Mouse (Mus musculus) thymus, adult 2 months (tissue): Measurements from ENCODE around the gene Ccnl1. TPM values are rescaled to one million over a fixed set of nuclear protein-coding genes. Genes with fewer than 3 reads are reported as not detected.

Experiments used
- DNase-seq: peaks from one replicate; pipeline ENCODE4 v3.0.0; 2021
- H3K27ac ChIP-seq: fragments of 200-500 bp; 2 replicates; pipeline ENCODE4 v1.5.1; 2012; ENCODE audit warnings: low read length, control low read depth; ENCODE audit not compliant: control insufficient read depth, insufficient read depth
- H3K27me3 ChIP-seq: fragments of 200-500 bp; 2 replicates; pipeline ENCODE4 v1.6.1; 2012; ENCODE audit warnings: mild to moderate bottlenecking, low read length, moderate library complexity, mixed read lengths; ENCODE audit not compliant: control insufficient read depth, insufficient read depth
- H3K36me3 ChIP-seq: fragments of 200-500 bp; 2 replicates; pipeline ENCODE4 v1.6.1; 2012; ENCODE audit warnings: mild to moderate bottlenecking, low read length, moderate library complexity; ENCODE audit not compliant: control insufficient read depth, insufficient read depth
- H3K4me1 ChIP-seq: fragments of 200-500 bp; replicated peaks from 2 replicates; pipeline ENCODE4 v1.6.1; 2012; ENCODE audit warnings: low read length; ENCODE audit not compliant: control insufficient read depth, insufficient read depth
- H3K4me3 ChIP-seq: fragments of 200-500 bp; 2 replicates; pipeline ENCODE4 v1.5.1; 2012; ENCODE audit warnings: mild to moderate bottlenecking, low read length, control low read depth, moderate library complexity; ENCODE audit not compliant: control insufficient read depth, insufficient read depth
- CTCF ChIP-seq: fragments of 200-500 bp; IDR thresholded peaks from 2 replicates; pipeline ENCODE4 v1.5.1; 2012; ENCODE audit warnings: mild to moderate bottlenecking, control low read depth, low read length, moderate library complexity, borderline replicate concordance; ENCODE audit not compliant: control insufficient read depth, poor library complexity, insufficient read depth; ENCODE audit errors: extremely low read depth
- POLR2A ChIP-seq: fragments of 200-500 bp; IDR thresholded peaks from 2 replicates; pipeline ENCODE4 v1.6.1; 2012; ENCODE audit warnings: mild to moderate bottlenecking, low read length, control low read depth, moderate library complexity; ENCODE audit not compliant: control insufficient read depth, poor library complexity, insufficient read depth; ENCODE audit errors: extremely low read depth
- WGBS: fragments of 180-500 bp; shearing (Covaris S2); methylation state at CpG from one replicate; pipeline ENCODE4 v1.1.7; 2018; 5-methylcytosine and 5-hydroxymethylcytosine counted together
- polyA plus RNA-seq: library from polyadenylated mRNA; depleted of rRNA; stranded (reverse); fragments of >200 nt; gene quantifications from 2 replicates; pipeline ENCODE4 v1.2.3, GENCODE M21; 2012

The Ccnl1 gene
- polyA plus RNA-seq, 1 experiment = 171 TPM

GRCm38 (mm10) chr3:65904711-65905110 lies 53.3 kb downstream of the Ccnl1 start:
- no peak for TF ChIP-seq CTCF
- no peak for TF ChIP-seq POLR2A
- H3K4me3 ChIP-seq = no peak overlapping the region
- no peaks in the 10 kb centered on the region for H3K4me1 ChIP-seq
- H3K27me3 ChIP-seq = no peaks in the 10 kb centered on the region
- DNase-seq = no peak
- no peak overlapping the region for H3K27ac ChIP-seq
- H3K36me3 ChIP-seq = no peaks in the 10 kb centered on the region
- 69% methylated on average over 6 of the region's 6 CpGs for WGBS

GRCm38 (mm10) chr3:65904106-65904505 lies 53.9 kb downstream of the Ccnl1 start:
- Histone ChIP-seq H3K27me3 (no peaks in the 10 kb centered on the region), H3K27ac (no peak overlapping the region), H3K36me3 (no peaks in the 10 kb centered on the region), H3K4me1 (no peaks in the 10 kb centered on the region), H3K4me3 (no peak overlapping the region)
- no peak for TF ChIP-seq POLR2A
- no peak for TF ChIP-seq CTCF
- WGBS = 81% methylated on average over 4 of the region's 4 CpGs
- DNase-seq = no peak

GRCm38 (mm10) chr3:65898598-65899278 lies 59.3 kb downstream of the Ccnl1 start:
- DNase-seq = no peak
- TF ChIP-seq CTCF (no peak), POLR2A (no peak)
- H3K4me3 ChIP-seq = no peak overlapping the region
- WGBS = 92% methylated on average over 8 of the region's 8 CpGs
- H3K27me3 ChIP-seq = no peaks in the 10 kb centered on the region
- H3K27ac ChIP-seq = no peak overlapping the region
- no peaks in the 10 kb centered on the region for H3K4me1 ChIP-seq
- no peaks in the 10 kb centered on the region for H3K36me3 ChIP-seq

- no peak for DNase-seq
- 66% methylated on average over 3 of the region's 3 CpGs for WGBS
- no peaks in the 10 kb centered on the region for H3K4me1 ChIP-seq
Observed at GRCm38 (mm10) chr3:65897233-65897993, 60.6 kb downstream of the Ccnl1 start.

More at GRCm38 (mm10) chr3:65897233-65897993, 60.6 kb downstream of the Ccnl1 start:
- TF ChIP-seq POLR2A (no peak), CTCF (no peak)
- H3K27ac ChIP-seq = no peak overlapping the region
- no peaks in the 10 kb centered on the region for H3K27me3 ChIP-seq
- H3K4me3 ChIP-seq = no peak overlapping the region
- no peaks in the 10 kb centered on the region for H3K36me3 ChIP-seq
